Mouse (Mus musculus): Measurements from ENCODE around the gene Gpsm1. TPM values are rescaled to one million over a fixed set of nuclear protein-coding genes. Genes with fewer than 3 reads are reported as not detected.
"Not testable (repeated sequence)": the region's sequence is repeated elsewhere in the genome, so short reads cannot be mapped to it uniquely, and the experiment has no call there.

Gene Gpsm1
- total RNA-seq, 2 experiments from 2014 or later: 103 to 108 TPM

GRCm38 (mm10) chr2:26358667-26359320, 43.5 kb downstream of the Gpsm1 start:
- intact Hi-C loops (cut with DNase I): no loop called here
- peak in 1 of 2 experiments; percentile 51 for DNase-seq (ENCODE audit: extremely low spot score in 1 of 2, low spot score in 2 of 2)

GRCm38 (mm10) chr2:26359983-26360382, 44.7 kb downstream of the Gpsm1 start:
- peak in 1 of 2 experiments; percentile 51 for DNase-seq (ENCODE audit: extremely low spot score in 1 of 2, low spot score in 2 of 2)
- intact Hi-C loops (cut with DNase I): no loop called here

- DNase-seq (ENCODE audit: extremely low spot score in 1 of 2, low spot score in 2 of 2): no peak
- intact Hi-C loops (cut with DNase I): no loop called here
Observed at GRCm38 (mm10) chr2:26360772-26361171, 45.5 kb downstream of the Gpsm1 start, which contains the start of gene Card9. Card9 (minus strand) TSS chr2:26360918.

- intact Hi-C loops (cut with DNase I): no loop called here
- DNase-seq (ENCODE audit: extremely low spot score in 1 of 2, low spot score in 2 of 2): no peak
Observed at GRCm38 (mm10) chr2:26362991-26363390, 47.7 kb downstream of the Gpsm1 start.

GRCm38 (mm10) chr2:26363481-26363880, 48.2 kb downstream of the Gpsm1 start:
- DNase-seq (ENCODE audit: extremely low spot score in 1 of 2, low spot score in 2 of 2): no peak
- intact Hi-C loops (cut with DNase I): no loop called here

- intact Hi-C loops (cut with DNase I): no loop called here
- DNase-seq (ENCODE audit: extremely low spot score in 1 of 2, low spot score in 2 of 2): peak in 1 of 2 experiments; percentile 87
Observed at GRCm38 (mm10) chr2:26364738-26365465, 49.6 kb downstream of the Gpsm1 start.

- DNase-seq (ENCODE audit: extremely low spot score in 1 of 2, low spot score in 2 of 2): no peak
- intact Hi-C loops (cut with DNase I): no loop called here
Observed at GRCm38 (mm10) chr2:26367911-26368310, 52.6 kb downstream of the Gpsm1 start.

- no peak for DNase-seq (ENCODE audit: extremely low spot score in 1 of 2, low spot score in 2 of 2)
- intact Hi-C loops (cut with DNase I): no loop called here
Observed at GRCm38 (mm10) chr2:26368572-26368971, 53.3 kb downstream of the Gpsm1 start.

GRCm38 (mm10) chr2:26372396-26372795, 57.1 kb downstream of the Gpsm1 start:
- intact Hi-C loops (cut with DNase I): loop anchor here (5.0 kb wide), 1 partner anchor 55 kb away; no protein-coding TSS in a partner anchor
- no peak for DNase-seq (ENCODE audit: extremely low spot score in 1 of 2, low spot score in 2 of 2)

- DNase-seq (ENCODE audit: extremely low spot score in 1 of 2, low spot score in 2 of 2): peak; percentile 77 to 91
- intact Hi-C loops (cut with DNase I): loop anchor here (10.0 kb wide), 1 partner anchor 225 kb away; no protein-coding TSS in a partner anchor
Observed at GRCm38 (mm10) chr2:26380131-26380771, 64.9 kb downstream of the Gpsm1 start, which contains the start of gene Snapc4. Snapc4 (minus strand) TSS chr2:26380653.

GRCm38 (mm10) chr2:26380871-26381270, 65.6 kb downstream of the Gpsm1 start:
- intact Hi-C loops (cut with DNase I): loop anchor here (10.0 kb wide), 1 partner anchor 226 kb away; no protein-coding TSS in a partner anchor
- DNase-seq (ENCODE audit: extremely low spot score in 1 of 2, low spot score in 2 of 2): not testable (repeated sequence)

GRCm38 (mm10) chr2:26387713-26388112, 72.4 kb downstream of the Gpsm1 start:
- intact Hi-C loops (cut with DNase I): loop anchor here (10.0 kb wide), 1 partner anchor 233 kb away; no protein-coding TSS in a partner anchor
- no peak for DNase-seq (ENCODE audit: extremely low spot score in 1 of 2, low spot score in 2 of 2)

- intact Hi-C loops (cut with DNase I): loop anchor here (10.0 kb wide), 1 partner anchor 234 kb away; no protein-coding TSS in a partner anchor
- DNase-seq (ENCODE audit: extremely low spot score in 1 of 2, low spot score in 2 of 2): no peak
Observed at GRCm38 (mm10) chr2:26388682-26389153, 73.4 kb downstream of the Gpsm1 start.

GRCm38 (mm10) chr2:26389154-26389690, 73.9 kb downstream of the Gpsm1 start, which contains the start of the genes Entr1 and Pmpca:
Entr1 (minus strand) TSS chr2:26389316.
Pmpca (plus strand) TSS chr2:26389339.
- DNase-seq (ENCODE audit: extremely low spot score in 1 of 2, low spot score in 2 of 2): peak; percentile 73 to 92
- intact Hi-C loops (cut with DNase I): loop anchor here (10.0 kb wide), 1 partner anchor 234 kb away; no protein-coding TSS in a partner anchor

GRCm38 (mm10) chr2:26390954-26391353, 75.6 kb downstream of the Gpsm1 start:
- intact Hi-C loops (cut with DNase I): no loop called here

GRCm38 (mm10) chr2:26391617-26392016, 76.3 kb downstream of the Gpsm1 start:
- intact Hi-C loops (cut with DNase I): no loop called here
- peak in 1 of 2 experiments; percentile 16 for DNase-seq (ENCODE audit: extremely low spot score in 1 of 2, low spot score in 2 of 2)

More at GRCm38 (mm10) chr2:26390954-26391353, 75.6 kb downstream of the Gpsm1 start:
- DNase-seq (ENCODE audit: extremely low spot score in 1 of 2, low spot score in 2 of 2): no peak

Measured in left cerebral cortex, postnatal 10 days (tissue).